10 mouse cellular contexts compared by ENCODE assay signal in genomic region chr15:100113343-100114275, GRCm38 (mm10).
A peak's percentile ranks its signal among the peaks of the same experiment; 100 is the strongest.
DNase-seq lines count a peak whose midpoint lies in the region; ATAC-seq and TF ChIP-seq lines count a peak whose summit lies in the region.
"Had no signal": no experiment of that assay in that cellular context is flagged by ENCODE, and none has a peak within 500 bp of the region (broad histone marks: within the 10 kb centered on the region; RNA-seq: fewer than 3 reads in every experiment).

No protein-coding gene starts in this region.

- no peaks in the 10 kb centered on the region for H3K27me3 ChIP-seq in hindbrain, embryonic 14.5 days (ENCODE audit: control insufficient read depth, insufficient read depth, low read length)
- no peaks in the 10 kb centered on the region for H3K27me3 ChIP-seq in hindbrain, embryonic 12.5 days
- H3K27me3 ChIP-seq in intestine, postnatal 0 days (replicated peaks; ENCODE audit: control insufficient read depth, insufficient read depth, low read length) = no peaks in the 10 kb centered on the region
- H3K27me3 ChIP-seq: limb, embryonic 13.5 days; stomach, embryonic 15.5 days had no signal

- H3K4me1 ChIP-seq in hindbrain, embryonic 14.5 days (replicated peaks; ENCODE audit: control insufficient read depth, insufficient read depth, low read length) = peaks cover 10% of the 10 kb centered on the region; the same call in 1 of the 2 replicates
- peaks cover 25% of the 10 kb centered on the region for H3K4me1 ChIP-seq in hindbrain, embryonic 12.5 days
- peaks cover 22% of the 10 kb centered on the region for H3K4me1 ChIP-seq in intestine, postnatal 0 days (replicated peaks; ENCODE audit: control insufficient read depth, insufficient read depth, low read length)

- no peak overlapping the region for H3K27ac ChIP-seq in hindbrain, embryonic 14.5 days
- no peak overlapping the region for H3K27ac ChIP-seq in hindbrain, embryonic 12.5 days
- no peak overlapping the region for H3K27ac ChIP-seq in intestine, postnatal 0 days (ENCODE audit: low read depth, low read length)
- H3K27ac ChIP-seq: limb, embryonic 13.5 days had no signal

- H3K4me2 ChIP-seq in hindbrain, embryonic 14.5 days (replicated peaks) = no peak overlapping the region
- H3K4me2 ChIP-seq in hindbrain, embryonic 12.5 days (replicated peaks) = no peak overlapping the region
- no peak overlapping the region for H3K4me2 ChIP-seq in intestine, postnatal 0 days (replicated peaks; ENCODE audit: low read depth)
- H3K4me2 ChIP-seq: limb, embryonic 13.5 days; stomach, embryonic 15.5 days had no signal

- ATAC-seq in hindbrain, embryonic 14.5 days (ENCODE audit: low FRiP score) = peak; percentile 31; the same call in 1 of the 2 replicates
- ATAC-seq in hindbrain, embryonic 12.5 days (ENCODE audit: low FRiP score) = no peak
- ATAC-seq in intestine, postnatal 0 days = peak; percentile 23; the same call in 1 of the 2 replicates
- ATAC-seq: forebrain, embryonic 16.5 days had no signal

- no peaks in the 10 kb centered on the region for H3K9me3 ChIP-seq in hindbrain, embryonic 14.5 days (ENCODE audit: control insufficient read depth, low read length)
- H3K9me3 ChIP-seq in hindbrain, embryonic 12.5 days (replicated peaks) = no peaks in the 10 kb centered on the region
- no peaks in the 10 kb centered on the region for H3K9me3 ChIP-seq in intestine, postnatal 0 days (ENCODE audit: control insufficient read depth)
- H3K9me3 ChIP-seq: limb, embryonic 13.5 days; stomach, embryonic 15.5 days had no signal

- no peak for DNase-seq in hindbrain, embryonic 14.5 days (ENCODE audit: low spot score)
- DNase-seq in embryo, embryonic 10 days (ENCODE audit: low spot score) = peak; percentile 73
- DNase-seq in retina, embryonic 14.5 days (ENCODE audit: low spot score) = peak; percentile 89
- DNase-seq in lung, postnatal 36 days = no peak
- DNase-seq in lung, postnatal 10 days = no peak

- 33% methylated on average over 10 of the region's 10 CpGs for WGBS in hindbrain, embryonic 14.5 days
- 41% methylated on average over 10 of the region's 10 CpGs for WGBS in hindbrain, embryonic 12.5 days
- WGBS in intestine, postnatal 0 days = 48% methylated on average over 10 of the region's 10 CpGs

- no peak overlapping the region for H3K9ac ChIP-seq in hindbrain, embryonic 14.5 days
- no peak overlapping the region for H3K9ac ChIP-seq in hindbrain, embryonic 12.5 days
- H3K9ac ChIP-seq in intestine, postnatal 0 days (ENCODE audit: low read depth, low read length) = no peak overlapping the region
- H3K9ac ChIP-seq: limb, embryonic 13.5 days; stomach, embryonic 15.5 days had no signal

- no peak for TF ChIP-seq CTCF in intestine, postnatal 0 days (IDR thresholded peaks at IDR 0.05; ENCODE audit: low read depth)

- H3K4me3 ChIP-seq in hindbrain, embryonic 14.5 days (replicated peaks; ENCODE audit: low read length) = no peak overlapping the region
- no peak overlapping the region for H3K4me3 ChIP-seq in hindbrain, embryonic 12.5 days
- no peak overlapping the region for H3K4me3 ChIP-seq in intestine, postnatal 0 days (ENCODE audit: low read depth, low read length)
- H3K4me3 ChIP-seq: limb, embryonic 13.5 days; stomach, embryonic 15.5 days had no signal

- H3K36me3 ChIP-seq in hindbrain, embryonic 14.5 days (replicated peaks; ENCODE audit: control insufficient read depth, insufficient read depth) = peaks cover 24% of the 10 kb centered on the region
- H3K36me3 ChIP-seq in hindbrain, embryonic 12.5 days = peaks cover 20% of the 10 kb centered on the region
- H3K36me3 ChIP-seq in intestine, postnatal 0 days (ENCODE audit: control insufficient read depth, insufficient read depth) = peaks cover 4% of the 10 kb centered on the region; the same call in 1 of the 2 replicates

Comparison
In these comparisons a context has a peak if more than half of its experiments do, and no peak if none do; other contexts are left out.
1. DNase-seq: peak in embryo, embryonic 10 days (single experiment) and retina, embryonic 14.5 days (single experiment); none in hindbrain, embryonic 14.5 days (single experiment), lung, postnatal 36 days (single experiment) and lung, postnatal 10 days (single experiment).